Mouse (Mus musculus): ENCODE measurements around the gene Whrn. TPM values are rescaled to one million over a fixed set of nuclear protein-coding genes. Genes with fewer than 3 reads are reported as not detected.

Gene Whrn
- polyA plus RNA-seq, 1 experiment from 2014 or later: 4.1 TPM

GRCm38 (mm10) chr4:63498346-63498745 is 2.6 kb upstream of the Whrn start:
- H3K4me2 ChIP-seq (ENCODE audit: low read length): no peak overlapping the region
- H3K9me3 ChIP-seq (replicated peaks; ENCODE audit: control insufficient read depth, low read length): no peaks in the 10 kb centered on the region
- no peaks in the 10 kb centered on the region for H3K36me3 ChIP-seq (ENCODE audit: control insufficient read depth, insufficient read depth, low read length)
- no peak overlapping the region for H3K27ac ChIP-seq (ENCODE audit: low read depth, low read length)
- H3K4me1 ChIP-seq (ENCODE audit: control insufficient read depth, insufficient read depth, low read length): peaks cover 10% of the 10 kb centered on the region
- WGBS: 38% methylated on average over 3 of the region's 3 CpGs
- H3K27me3 ChIP-seq (replicated peaks; ENCODE audit: control insufficient read depth, insufficient read depth, low read length): peaks cover 10% of the 10 kb centered on the region; the same call in 1 of the 2 replicates
- H3K4me3 ChIP-seq (ENCODE audit: low read depth, low read length): no peak overlapping the region
- ATAC-seq (no peak), DNase-seq (ENCODE audit: low spot score) (no peak)
- no peak overlapping the region for H3K9ac ChIP-seq (ENCODE audit: low read length)

GRCm38 (mm10) chr4:63496312-63496711 is 521 bp upstream of the Whrn start:
- Histone ChIP-seq H3K4me3 (ENCODE audit: low read depth, low read length) (peak overlapping the region; percentile 66), H3K9ac (ENCODE audit: low read length) (peak overlapping the region; percentile 66), H3K36me3 (ENCODE audit: control insufficient read depth, insufficient read depth, low read length) (no peaks in the 10 kb centered on the region), H3K27me3 (replicated peaks; ENCODE audit: control insufficient read depth, insufficient read depth, low read length) (peaks cover 10% of the 10 kb centered on the region; the same call in 1 of the 2 replicates), H3K4me1 (ENCODE audit: control insufficient read depth, insufficient read depth, low read length) (peaks cover 14% of the 10 kb centered on the region), H3K27ac (ENCODE audit: low read depth, low read length) (no peak overlapping the region), H3K4me2 (ENCODE audit: low read length) (peak overlapping the region; percentile 90), H3K9me3 (replicated peaks; ENCODE audit: control insufficient read depth, low read length) (no peaks in the 10 kb centered on the region)
- WGBS: 12% methylated on average over 5 of the region's 6 CpGs
- peak; percentile 36 for ATAC-seq
- DNase-seq (ENCODE audit: low spot score): no peak

- Histone ChIP-seq H3K4me3 (ENCODE audit: low read depth, low read length) (peak overlapping the region; percentile 66), H3K36me3 (ENCODE audit: control insufficient read depth, insufficient read depth, low read length) (no peaks in the 10 kb centered on the region), H3K27ac (ENCODE audit: low read depth, low read length) (no peak overlapping the region), H3K9ac (ENCODE audit: low read length) (peak overlapping the region; percentile 66), H3K4me1 (ENCODE audit: control insufficient read depth, insufficient read depth, low read length) (peaks cover 14% of the 10 kb centered on the region), H3K9me3 (replicated peaks; ENCODE audit: control insufficient read depth, low read length) (no peaks in the 10 kb centered on the region), H3K27me3 (replicated peaks; ENCODE audit: control insufficient read depth, insufficient read depth, low read length) (peaks cover 10% of the 10 kb centered on the region; the same call in 1 of the 2 replicates), H3K4me2 (ENCODE audit: low read length) (peak overlapping the region; percentile 90)
- DNase-seq (ENCODE audit: low spot score) (peak; percentile 66), ATAC-seq (peak; percentile 47)
- WGBS: under 1% methylated on average over 69 of the region's 107 CpGs
Observed at GRCm38 (mm10) chr4:63494967-63495914, 550 bp downstream of the Whrn start.

- WGBS: 3% methylated on average over 43 of the region's 43 CpGs
- no peak; the same call in 1 of the 2 replicates for ATAC-seq
- no peak overlapping the region for H3K27ac ChIP-seq (ENCODE audit: low read depth, low read length)
Observed at GRCm38 (mm10) chr4:63494401-63494966, 1.3 kb downstream of the Whrn start.

GRCm38 (mm10) chr4:63493351-63494121 is 2.3 kb downstream of the Whrn start:
- ATAC-seq (no peak), DNase-seq (ENCODE audit: low spot score) (no peak)
- H3K27me3 ChIP-seq (replicated peaks; ENCODE audit: control insufficient read depth, insufficient read depth, low read length): peaks cover 10% of the 10 kb centered on the region; the same call in 1 of the 2 replicates
- WGBS: 47% methylated on average over 9 of the region's 9 CpGs
- peak overlapping the region; percentile 90 for H3K4me2 ChIP-seq (ENCODE audit: low read length)
- no peaks in the 10 kb centered on the region for H3K36me3 ChIP-seq (ENCODE audit: control insufficient read depth, insufficient read depth, low read length)
- peak overlapping the region; percentile 66 for H3K4me3 ChIP-seq (ENCODE audit: low read depth, low read length)
- no peaks in the 10 kb centered on the region for H3K9me3 ChIP-seq (replicated peaks; ENCODE audit: control insufficient read depth, low read length)
- peaks cover 16% of the 10 kb centered on the region for H3K4me1 ChIP-seq (ENCODE audit: control insufficient read depth, insufficient read depth, low read length)
- H3K27ac ChIP-seq (ENCODE audit: low read depth, low read length): no peak overlapping the region
- no peak overlapping the region for H3K9ac ChIP-seq (ENCODE audit: low read length)

More at GRCm38 (mm10) chr4:63494401-63494966, 1.3 kb downstream of the Whrn start:
- H3K4me1 ChIP-seq (ENCODE audit: control insufficient read depth, insufficient read depth, low read length): peaks cover 16% of the 10 kb centered on the region
- DNase-seq (ENCODE audit: low spot score): no peak
- peak overlapping the region; percentile 66 for H3K9ac ChIP-seq (ENCODE audit: low read length)
- H3K9me3 ChIP-seq (replicated peaks; ENCODE audit: control insufficient read depth, low read length): no peaks in the 10 kb centered on the region
- peak overlapping the region; percentile 66 for H3K4me3 ChIP-seq (ENCODE audit: low read depth, low read length)
- peak overlapping the region; percentile 90 for H3K4me2 ChIP-seq (ENCODE audit: low read length)
- peaks cover 10% of the 10 kb centered on the region; the same call in 1 of the 2 replicates for H3K27me3 ChIP-seq (replicated peaks; ENCODE audit: control insufficient read depth, insufficient read depth, low read length)
- H3K36me3 ChIP-seq (ENCODE audit: control insufficient read depth, insufficient read depth, low read length): no peaks in the 10 kb centered on the region

- H3K4me3 ChIP-seq (ENCODE audit: low read depth, low read length): no peak overlapping the region
- no peak overlapping the region for H3K27ac ChIP-seq (ENCODE audit: low read depth, low read length)
- no peak overlapping the region for H3K9ac ChIP-seq (ENCODE audit: low read length)
- peaks cover 20% of the 10 kb centered on the region for H3K4me1 ChIP-seq (ENCODE audit: control insufficient read depth, insufficient read depth, low read length)
- H3K9me3 ChIP-seq (replicated peaks; ENCODE audit: control insufficient read depth, low read length): no peaks in the 10 kb centered on the region
- H3K36me3 ChIP-seq (ENCODE audit: control insufficient read depth, insufficient read depth, low read length): no peaks in the 10 kb centered on the region
- ATAC-seq: no peak
- H3K27me3 ChIP-seq (replicated peaks; ENCODE audit: control insufficient read depth, insufficient read depth, low read length): peaks cover 10% of the 10 kb centered on the region; the same call in 1 of the 2 replicates
- no peak overlapping the region for H3K4me2 ChIP-seq (ENCODE audit: low read length)
- no peak for DNase-seq (ENCODE audit: low spot score)
- 78% methylated on average over 6 of the region's 6 CpGs for WGBS
Observed at GRCm38 (mm10) chr4:63491521-63491920, 4.3 kb downstream of the Whrn start.

GRCm38 (mm10) chr4:63490146-63490545 is 5.6 kb downstream of the Whrn start:
- 6% methylated on average over 3 of the region's 3 CpGs for WGBS
- no peak overlapping the region for H3K4me3 ChIP-seq (ENCODE audit: low read depth, low read length)
- H3K9ac ChIP-seq (ENCODE audit: low read length): no peak overlapping the region
- no peaks in the 10 kb centered on the region for H3K9me3 ChIP-seq (replicated peaks; ENCODE audit: control insufficient read depth, low read length)
- H3K4me2 ChIP-seq (ENCODE audit: low read length): no peak overlapping the region
- ATAC-seq (no peak), DNase-seq (ENCODE audit: low spot score) (no peak)
- peaks cover 9% of the 10 kb centered on the region; the same call in 1 of the 2 replicates for H3K27me3 ChIP-seq (replicated peaks; ENCODE audit: control insufficient read depth, insufficient read depth, low read length)
- H3K4me1 ChIP-seq (ENCODE audit: control insufficient read depth, insufficient read depth, low read length): peaks cover 18% of the 10 kb centered on the region
- no peak overlapping the region for H3K27ac ChIP-seq (ENCODE audit: low read depth, low read length)
- no peaks in the 10 kb centered on the region for H3K36me3 ChIP-seq (ENCODE audit: control insufficient read depth, insufficient read depth, low read length)

GRCm38 (mm10) chr4:63489676-63490075 is 6.1 kb downstream of the Whrn start:
- no peaks in the 10 kb centered on the region for H3K36me3 ChIP-seq (ENCODE audit: control insufficient read depth, insufficient read depth, low read length)
- no peak overlapping the region for H3K4me3 ChIP-seq (ENCODE audit: low read depth, low read length)
- H3K4me2 ChIP-seq (ENCODE audit: low read length): no peak overlapping the region
- no peak overlapping the region for H3K27ac ChIP-seq (ENCODE audit: low read depth, low read length)
- no peaks in the 10 kb centered on the region for H3K9me3 ChIP-seq (replicated peaks; ENCODE audit: control insufficient read depth, low read length)
- no peak overlapping the region for H3K9ac ChIP-seq (ENCODE audit: low read length)
- WGBS: 46% methylated on average over 10 of the region's 10 CpGs
- H3K27me3 ChIP-seq (replicated peaks; ENCODE audit: control insufficient read depth, insufficient read depth, low read length): peaks cover 4% of the 10 kb centered on the region; the same call in 1 of the 2 replicates
- peaks cover 17% of the 10 kb centered on the region for H3K4me1 ChIP-seq (ENCODE audit: control insufficient read depth, insufficient read depth, low read length)
- no peak for ATAC-seq
- DNase-seq (ENCODE audit: low spot score): no peak
